Mouse (Mus musculus): ENCODE results near the gene Sbf1.
A peak's percentile ranks its signal among the peaks of the same experiment; 100 is the strongest.

Gene Sbf1

GRCm38 (mm10) chr15:89314511-89315189 lies 461 bp downstream of the Sbf1 start:
- peak; percentile 40 for DNase-seq

DNA sequence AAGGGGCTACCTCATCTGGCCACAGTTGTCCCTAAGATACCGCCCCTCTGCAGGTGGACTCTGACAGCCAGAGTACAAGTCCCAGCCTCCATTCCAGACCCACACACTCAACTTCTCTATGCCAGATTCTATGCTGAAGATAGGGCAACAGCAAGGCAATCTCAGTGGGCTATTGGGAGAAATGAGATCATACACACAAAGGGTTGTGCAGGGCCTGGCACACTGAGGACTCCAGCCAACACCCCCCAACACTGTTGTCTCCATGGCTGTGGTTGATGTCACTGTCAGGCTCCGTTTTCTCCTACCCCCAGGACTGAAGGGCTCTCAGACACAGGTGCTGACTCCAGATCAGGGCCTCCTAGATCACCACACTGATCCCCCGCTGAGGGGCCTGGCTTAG lies 1.0 kb downstream of the Sbf1 start:
- DNase-seq, result no peak

- DNase-seq, result no peak
Measured at GRCm38 (mm10) chr15:89313359-89313758, 1.8 kb downstream of the Sbf1 start.

GRCm38 (mm10) chr15:89309962-89310498 lies 5.1 kb downstream of the Sbf1 start:
- DNase-seq, result no peak

- no peak for DNase-seq
Measured at GRCm38 (mm10) chr15:89308406-89309139, 6.5 kb downstream of the Sbf1 start.

DNA sequence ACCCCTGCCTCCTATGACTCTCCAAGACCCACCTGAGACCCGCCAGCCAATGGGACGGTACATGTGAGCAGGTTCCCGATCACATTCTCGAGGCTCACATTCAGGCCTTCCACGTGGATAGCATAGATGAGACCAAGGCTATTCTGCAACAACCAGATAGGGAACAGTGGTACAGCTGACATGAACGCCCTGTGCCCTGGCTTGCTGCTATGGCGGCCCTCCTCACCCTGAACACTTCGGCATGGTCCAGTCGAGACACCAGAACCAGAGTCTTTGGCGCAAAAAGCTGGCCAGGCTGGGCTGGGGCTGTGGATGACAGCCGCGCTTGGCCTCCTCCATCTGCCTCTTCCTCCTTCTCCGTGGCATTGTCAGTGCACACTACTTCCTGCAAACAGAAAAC lies 7.7 kb downstream of the Sbf1 start:
- DNase-seq, result no peak

DNA sequence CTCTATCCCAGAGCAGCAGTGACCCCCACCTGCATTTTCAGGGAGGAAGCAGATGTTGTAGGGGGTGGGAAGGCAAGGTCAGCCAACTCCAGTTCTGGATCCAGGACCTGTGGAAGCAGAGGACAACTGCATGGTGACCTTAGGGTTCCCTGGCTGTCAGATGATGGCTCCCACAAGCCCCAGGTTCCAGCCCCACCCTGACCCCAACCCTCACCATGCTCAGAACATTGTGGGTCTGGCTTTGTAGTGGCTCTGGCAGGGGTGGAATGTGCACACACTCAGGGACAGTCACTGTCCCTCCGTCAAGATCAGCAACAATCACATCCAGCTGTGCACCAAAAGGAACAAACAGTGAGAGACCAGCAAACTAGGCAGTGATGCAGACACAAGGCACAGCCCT lies 9.1 kb downstream of the Sbf1 start:
- no peak for DNase-seq

DNA sequence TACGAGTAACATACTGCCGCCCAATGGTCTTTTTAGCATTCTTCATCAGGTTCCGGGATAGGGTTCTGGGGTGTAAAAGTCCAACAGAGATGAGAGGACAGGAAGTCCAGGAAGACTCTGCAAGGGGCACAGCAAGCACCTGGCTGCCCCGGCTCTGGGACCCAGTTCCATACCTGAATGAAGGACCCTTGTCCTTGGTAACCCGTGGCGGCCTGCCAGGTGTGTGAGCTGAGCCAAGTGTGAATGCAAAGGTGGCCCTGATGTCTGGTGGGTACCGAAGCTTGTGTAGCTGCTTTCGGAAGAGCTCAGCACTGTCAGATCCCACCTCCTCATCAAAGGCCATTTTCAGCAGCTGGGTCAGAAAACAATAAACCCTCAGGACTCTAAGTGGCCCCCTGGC lies 14.5 kb downstream of the Sbf1 start:
- no peak for DNase-seq

DNA sequence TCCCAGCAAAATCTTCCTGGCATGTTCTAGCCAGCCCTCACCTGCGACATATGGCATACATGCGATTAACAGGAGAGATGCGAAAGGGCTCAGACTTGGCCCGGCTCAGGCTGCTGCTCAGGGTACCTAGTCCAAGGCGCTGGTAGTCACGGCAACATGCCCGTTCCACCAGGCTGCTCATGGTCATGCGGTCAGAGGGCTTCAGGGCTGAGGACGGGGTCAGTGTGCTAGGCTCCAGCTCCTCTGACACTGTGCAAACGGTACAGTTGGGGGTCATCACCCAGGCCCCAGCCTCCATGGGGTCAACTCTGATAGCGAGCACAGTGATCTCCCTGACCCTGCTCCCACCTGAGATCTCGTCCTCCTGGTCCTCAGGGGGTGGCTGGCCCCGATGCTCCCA lies 14.9 kb downstream of the Sbf1 start:
- DNase-seq, result no peak

- DNase-seq, result no peak
Measured at GRCm38 (mm10) chr15:89297695-89298094, 17.4 kb downstream of the Sbf1 start.

GRCm38 (mm10) chr15:89296465-89296864 lies 18.6 kb downstream of the Sbf1 start:
- no peak for DNase-seq

GRCm38 (mm10) chr15:89295580-89296165 lies 19.4 kb downstream of the Sbf1 start:
- DNase-seq, result no peak

GRCm38 (mm10) chr15:89293778-89294177 lies 21.3 kb downstream of the Sbf1 start:
- no peak for DNase-seq

DNA sequence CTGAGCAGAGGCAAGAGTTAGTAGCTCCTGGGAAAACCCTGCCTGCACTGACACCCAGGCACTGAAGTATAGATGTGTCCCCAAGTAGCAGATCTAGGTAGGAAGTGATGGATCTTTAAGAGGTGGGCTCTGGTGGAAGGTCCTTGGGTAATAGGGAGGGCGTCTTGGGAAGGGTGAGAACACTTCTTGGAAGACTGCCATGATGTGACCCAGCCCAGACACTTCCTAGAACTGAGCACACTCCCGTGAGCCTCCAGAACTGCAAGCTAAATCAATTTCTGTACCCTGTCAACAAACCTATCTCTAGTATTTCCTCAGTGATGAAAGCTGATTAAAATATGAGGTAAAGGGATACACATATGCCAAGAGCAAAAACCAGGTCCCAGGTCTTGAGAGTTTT lies 22.3 kb downstream of the Sbf1 start:
- no peak for DNase-seq

- DNase-seq, result no peak
Measured at GRCm38 (mm10) chr15:89291521-89291920, 23.6 kb downstream of the Sbf1 start.

DNA sequence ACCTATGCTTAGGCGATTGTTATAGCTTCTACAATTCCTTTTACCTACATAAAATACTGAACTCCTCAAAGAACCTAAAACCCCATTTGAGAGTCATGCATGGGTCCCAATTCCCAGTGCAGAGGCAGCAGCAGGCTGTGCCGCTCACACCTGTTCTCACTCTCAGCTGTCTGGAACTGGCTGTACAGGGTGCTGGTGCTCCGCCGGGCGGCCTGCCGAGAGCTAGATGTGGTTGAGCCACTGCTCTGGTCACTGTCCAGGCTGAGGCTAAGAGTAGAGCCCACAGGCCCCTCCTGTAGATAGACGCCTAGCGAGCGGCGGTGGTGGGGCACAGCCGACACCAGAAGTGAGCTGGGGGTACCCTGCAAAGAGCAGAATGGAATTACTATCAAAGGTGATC lies 25.7 kb downstream of the Sbf1 start:
- DNase-seq, result no peak

DNA sequence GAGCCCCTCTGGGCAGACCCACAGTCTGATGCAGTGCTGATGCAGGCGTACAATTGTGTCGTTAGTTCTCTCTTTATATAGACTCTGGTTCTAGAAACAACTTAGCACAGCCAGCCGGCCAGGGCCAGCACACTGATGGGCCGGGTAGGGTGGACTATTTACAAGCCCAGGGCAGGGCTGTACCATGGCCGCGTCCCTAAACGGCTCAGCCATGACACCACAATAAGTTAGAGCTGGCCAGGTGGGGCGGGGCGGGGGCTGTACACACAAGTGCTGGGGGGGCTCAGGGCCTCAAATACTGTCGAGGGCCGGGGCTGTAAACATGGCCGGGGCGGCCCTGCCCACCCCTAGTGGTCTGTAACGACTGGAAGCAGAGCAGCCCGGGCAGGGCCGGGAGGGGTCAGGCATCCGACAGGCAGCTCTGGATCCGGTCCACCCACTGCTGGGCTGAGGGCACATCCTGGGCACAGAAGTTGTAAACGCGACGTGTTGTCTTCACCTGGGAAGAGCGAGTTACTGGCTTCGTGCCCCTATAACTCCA lies 26.8 kb downstream of the Sbf1 start:
- DNase-seq, result no peak

DNA sequence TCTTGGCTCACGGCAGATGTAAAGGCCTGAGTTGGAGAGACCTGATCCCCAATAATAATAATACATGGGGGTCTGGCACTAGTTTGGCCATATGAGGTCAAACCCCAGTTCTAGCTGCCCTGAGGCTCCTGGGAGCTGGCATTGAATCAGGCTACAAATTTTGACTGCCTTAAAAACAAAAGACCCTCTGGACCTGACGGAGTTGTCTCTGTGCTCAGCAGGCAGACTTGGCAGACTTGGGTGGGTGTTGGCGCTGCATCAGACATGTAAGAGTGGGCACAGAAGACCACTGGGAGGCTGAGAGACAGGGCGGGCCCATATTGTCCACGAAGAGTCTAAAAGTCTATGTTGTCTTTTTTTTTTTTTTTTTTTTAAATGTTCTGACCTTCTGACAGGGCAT lies 28.5 kb downstream of the Sbf1 start:
- no peak for DNase-seq

GRCm38 (mm10) chr15:89286114-89286513 lies 29.0 kb downstream of the Sbf1 start:
- no peak for DNase-seq

DNA sequence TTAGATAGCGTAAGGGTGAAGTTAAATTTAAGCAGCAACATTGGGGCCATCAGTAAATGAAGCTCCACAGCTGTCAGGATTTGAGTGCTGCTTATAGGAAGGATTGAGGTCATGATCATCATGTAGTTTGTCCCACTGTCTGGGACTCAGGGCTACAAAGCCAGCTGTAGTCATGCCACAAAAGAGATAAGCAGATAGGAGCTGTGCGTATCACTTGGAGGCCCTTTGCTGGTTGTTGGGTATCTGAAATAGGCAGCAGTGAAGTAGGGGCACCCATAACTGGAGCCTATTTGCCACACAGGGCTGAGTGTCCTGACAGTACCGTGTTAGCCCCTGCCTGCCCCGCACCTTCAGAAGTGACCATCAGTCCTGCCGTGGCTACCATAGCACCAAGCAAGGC lies 29.6 kb downstream of the Sbf1 start:
- peak; percentile 8 for DNase-seq

DNA sequence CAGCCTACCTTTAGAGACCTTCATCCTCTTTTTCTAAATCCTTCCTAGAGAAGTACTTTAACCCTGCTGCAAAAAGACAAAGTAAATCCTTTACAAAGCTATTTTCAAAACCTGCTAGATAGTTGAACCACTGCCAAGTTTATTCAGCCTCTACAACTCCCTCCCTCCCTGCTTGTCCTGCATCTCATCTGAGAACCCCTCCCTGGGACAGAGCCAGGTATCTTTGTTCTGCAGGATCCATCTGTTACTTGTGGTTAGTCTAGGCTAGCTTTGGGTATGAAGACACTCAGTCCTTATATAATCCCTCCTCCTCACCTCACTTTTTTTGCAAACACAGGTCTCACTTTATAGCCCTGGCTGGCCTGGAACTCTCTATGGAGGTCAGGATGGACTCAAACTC lies 30.1 kb downstream of the Sbf1 start:
- no peak for DNase-seq

- no peak for DNase-seq
Measured at GRCm38 (mm10) chr15:89284094-89284493, 31.0 kb downstream of the Sbf1 start.

DNA sequence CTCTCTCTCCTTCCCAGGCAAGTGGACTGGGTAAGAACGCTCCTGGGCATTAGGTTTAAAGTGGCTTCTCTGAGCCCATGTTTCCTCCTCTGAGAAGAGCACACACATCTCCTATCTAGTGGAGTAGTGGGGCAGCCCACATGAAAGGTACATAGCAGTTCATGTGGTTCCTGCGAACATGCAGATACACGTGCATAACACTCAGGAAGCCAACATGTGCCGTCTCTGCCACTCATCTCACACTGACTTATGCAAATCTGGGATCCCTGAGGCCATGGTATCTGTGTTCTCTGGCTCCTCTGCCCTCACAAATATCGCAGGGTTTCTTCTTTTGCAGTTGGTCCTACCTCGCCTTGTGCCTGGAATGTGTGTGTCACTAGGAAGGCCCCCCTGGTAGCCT lies 32.6 kb downstream of the Sbf1 start:
- DNase-seq, result no peak

DNA sequence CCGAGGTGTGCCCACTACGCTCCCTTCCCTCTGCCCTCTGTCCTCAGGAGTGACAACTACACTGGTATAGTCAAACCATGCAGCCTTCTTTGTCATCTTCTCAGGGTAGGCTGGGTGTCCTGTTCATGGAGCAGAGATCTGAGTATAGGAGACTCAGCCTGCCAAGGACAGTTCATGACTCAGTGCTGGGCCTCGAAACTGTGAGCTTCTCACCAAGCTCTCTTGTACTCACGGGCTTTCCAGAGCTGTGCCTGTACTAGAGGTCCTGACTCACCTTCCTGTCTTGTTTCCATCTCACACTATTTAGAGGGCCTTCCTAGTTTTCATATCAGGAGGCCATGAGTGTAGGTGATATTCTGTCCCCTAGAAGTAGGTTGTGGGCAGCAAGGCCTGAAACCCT lies 37.7 kb downstream of the Sbf1 start:
- DNase-seq, result no peak

Data from retina, postnatal 1 day (tissue).